Mouse (Mus musculus): Measurements from ENCODE around the gene Ube2e1.

DNA sequence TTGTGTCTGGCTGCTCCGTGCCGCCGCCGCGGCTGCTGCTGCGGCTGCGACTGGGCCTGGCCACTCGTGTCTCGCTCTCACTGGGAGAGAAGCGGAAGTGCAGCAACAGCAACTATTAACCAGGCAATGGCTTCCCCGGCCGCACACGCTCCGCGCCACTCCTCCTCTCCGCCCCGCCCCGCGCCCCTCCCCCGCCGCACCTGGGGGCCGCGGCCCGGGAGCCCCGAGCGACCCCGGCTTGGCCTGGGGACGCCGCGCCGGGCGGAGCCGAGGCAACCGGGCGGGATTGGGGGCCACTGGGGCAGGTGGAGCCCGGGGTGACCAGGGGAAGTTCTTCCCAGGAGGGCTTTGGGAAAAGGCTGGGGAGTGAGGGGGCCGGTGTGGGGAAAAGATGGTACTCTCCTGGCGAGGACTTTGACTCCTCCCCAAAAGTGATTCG, at the start of gene Ube2e1:
- TF ChIP-seq CTCF (IDR thresholded peaks at IDR 0.05; ENCODE audit: borderline replicate concordance, insufficient read depth, low read depth, low read length) (no peak), POLR2A (IDR thresholded peaks at IDR 0.05; ENCODE audit: borderline replicate concordance, insufficient read depth, low read length) (peak; percentile 50; the same call in 1 of the 2 replicates)

Data from cerebellum, adult 2 months (tissue).